Mouse (Mus musculus): Measurements from ENCODE around the gene Jmjd4. TPM values are rescaled to one million over a fixed set of nuclear protein-coding genes. Genes with fewer than 3 reads are reported as not detected.
A peak's percentile ranks its signal among the peaks of the same experiment; 100 is the strongest.

Gene Jmjd4
- total RNA-seq (2021) = 10 to 100 TPM; 11.4 to 12.1 TPM
- long read RNA-seq, experiment 1, full-length matches to known transcripts = 1 of 2 reads
- long read RNA-seq, experiment 1, partial matches to known transcripts = 1 of 2 reads
- long read RNA-seq, experiment 1, other reads (novel, unspliced or antisense) = 0 of 2 reads
- long read RNA-seq, experiment 2, full-length matches to known transcripts = 6 of 10 reads
- long read RNA-seq, experiment 2, partial matches to known transcripts = 2 of 10 reads
- long read RNA-seq, experiment 2, other reads (novel, unspliced or antisense) = 2 of 10 reads

DNA sequence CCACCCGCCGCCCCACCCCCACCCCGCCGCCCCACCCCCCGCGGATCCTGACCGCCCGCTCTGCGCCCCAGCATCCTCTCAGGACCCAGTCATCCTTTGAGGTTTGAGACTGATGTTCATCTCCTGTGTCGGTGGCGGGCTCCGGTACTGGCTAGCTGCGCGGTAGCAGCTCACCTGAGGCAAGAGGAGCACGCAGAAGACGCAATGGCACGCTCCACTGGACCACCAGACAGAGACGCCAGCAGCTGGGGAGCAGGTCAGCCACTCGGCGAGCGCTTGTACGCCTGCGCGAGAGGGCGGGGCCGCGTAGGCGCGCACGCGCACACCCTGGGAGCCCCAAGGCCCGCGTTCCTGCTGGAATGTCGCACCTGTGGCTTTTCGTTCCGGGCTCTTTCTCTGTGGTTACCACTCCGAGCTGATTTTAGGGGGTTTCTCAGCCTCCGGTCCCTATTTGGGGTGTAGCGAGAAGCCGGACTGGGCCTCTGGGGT lies at the start of gene Jmjd4:
Jmjd4 (plus strand) TSS at position 305 of the 489 bp plus-strand sequence.
- DNase-seq (ENCODE audit: low spot score in 2 of 2) = peak; percentile 84 to 85

GRCm38 (mm10) chr11:59400876-59401275 lies 49.0 kb upstream of the Jmjd4 start:
- no peak for DNase-seq (ENCODE audit: low spot score in 2 of 2)

- no peak for DNase-seq (ENCODE audit: low spot score in 2 of 2)
Observed at GRCm38 (mm10) chr11:59405761-59406160, 44.1 kb upstream of the Jmjd4 start.

DNA sequence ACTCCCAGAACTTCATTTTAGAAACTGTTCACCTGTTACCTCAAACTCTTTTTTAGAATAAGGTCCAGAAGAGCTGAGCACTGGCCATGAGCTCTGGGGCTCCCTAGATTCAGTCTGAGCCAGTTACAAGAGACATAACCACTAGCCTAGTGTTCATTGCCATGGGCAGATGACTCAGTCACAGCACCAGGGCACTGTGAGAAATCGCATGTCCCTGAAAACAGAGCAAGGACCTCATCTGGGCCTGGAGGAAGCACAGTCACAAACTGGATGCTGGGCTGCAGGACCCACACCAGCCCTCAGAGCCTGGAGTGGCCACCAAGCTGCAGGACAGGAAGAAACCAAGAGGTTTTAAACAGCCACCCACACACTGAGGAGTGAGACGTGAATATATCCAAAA lies 39.0 kb upstream of the Jmjd4 start:
- DNase-seq (ENCODE audit: low spot score in 2 of 2) = no peak

- no peak for DNase-seq (ENCODE audit: low spot score in 2 of 2)
Observed at GRCm38 (mm10) chr11:59412058-59412457, 37.8 kb upstream of the Jmjd4 start.

DNA sequence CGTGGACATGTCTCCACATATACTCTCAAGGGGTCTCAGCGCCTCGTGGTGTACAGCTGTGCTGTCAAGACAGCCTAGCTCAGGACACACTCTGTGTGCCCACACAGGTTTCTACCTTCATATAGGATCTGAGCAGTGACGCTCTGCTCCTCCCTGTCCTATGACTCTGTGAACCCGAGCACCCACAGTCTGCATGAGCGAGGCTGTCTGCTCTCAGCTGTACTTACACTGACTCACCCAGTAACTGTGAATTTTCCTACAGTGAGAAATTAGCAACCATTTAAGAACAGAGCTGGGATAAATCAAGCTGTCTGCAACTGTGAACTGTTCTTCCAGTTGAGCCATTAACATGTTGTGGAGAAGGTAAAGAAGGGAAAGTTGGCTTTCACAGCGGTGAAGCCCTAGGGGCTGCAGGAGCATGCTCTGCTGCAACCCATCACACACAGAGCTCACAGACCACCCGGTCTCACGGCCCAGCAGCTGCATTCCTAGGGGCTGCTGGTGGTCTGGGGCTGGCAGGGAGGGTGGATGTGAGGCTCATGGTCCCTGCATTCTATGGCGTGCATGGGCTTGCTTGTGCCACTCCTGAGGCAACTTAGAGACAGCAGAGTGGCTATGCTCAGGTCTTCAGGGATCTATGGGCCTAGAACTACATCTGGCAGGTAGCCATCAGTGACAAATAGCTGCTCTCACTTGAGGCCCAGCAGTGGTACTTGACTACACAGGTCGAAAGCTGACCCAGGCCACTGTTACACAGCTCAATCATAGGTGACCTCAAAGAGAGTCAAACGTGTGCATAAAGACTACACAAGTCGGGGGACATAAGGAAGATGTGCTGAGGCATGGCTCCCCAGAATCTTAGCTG lies 36.6 kb upstream of the Jmjd4 start:
- no peak for DNase-seq (ENCODE audit: low spot score in 2 of 2)

DNA sequence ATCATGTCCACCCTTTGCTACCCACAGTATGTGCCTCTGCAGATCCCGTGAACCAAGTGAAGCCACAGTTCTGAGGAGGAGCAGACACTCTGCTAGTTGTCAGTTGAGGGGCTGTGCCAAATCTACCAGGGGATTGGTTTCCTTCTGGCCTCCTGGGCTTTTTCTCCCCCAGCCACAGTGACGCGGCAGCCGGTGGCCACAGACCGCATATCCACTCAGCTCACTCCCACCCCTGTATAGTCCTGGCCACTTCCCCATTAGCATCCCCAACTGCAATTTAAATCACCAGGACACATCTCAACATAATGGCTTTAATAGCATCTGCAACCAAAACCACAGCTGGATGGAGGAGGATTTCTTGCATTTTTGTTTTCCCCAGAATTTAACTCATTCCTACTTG lies 31.1 kb upstream of the Jmjd4 start:
- no peak for DNase-seq (ENCODE audit: low spot score in 2 of 2)

- no peak for DNase-seq (ENCODE audit: low spot score in 2 of 2)
Observed at GRCm38 (mm10) chr11:59421436-59421835, 28.4 kb upstream of the Jmjd4 start.

GRCm38 (mm10) chr11:59421967-59422366 lies 27.9 kb upstream of the Jmjd4 start:
- no peak for DNase-seq (ENCODE audit: low spot score in 2 of 2)

DNA sequence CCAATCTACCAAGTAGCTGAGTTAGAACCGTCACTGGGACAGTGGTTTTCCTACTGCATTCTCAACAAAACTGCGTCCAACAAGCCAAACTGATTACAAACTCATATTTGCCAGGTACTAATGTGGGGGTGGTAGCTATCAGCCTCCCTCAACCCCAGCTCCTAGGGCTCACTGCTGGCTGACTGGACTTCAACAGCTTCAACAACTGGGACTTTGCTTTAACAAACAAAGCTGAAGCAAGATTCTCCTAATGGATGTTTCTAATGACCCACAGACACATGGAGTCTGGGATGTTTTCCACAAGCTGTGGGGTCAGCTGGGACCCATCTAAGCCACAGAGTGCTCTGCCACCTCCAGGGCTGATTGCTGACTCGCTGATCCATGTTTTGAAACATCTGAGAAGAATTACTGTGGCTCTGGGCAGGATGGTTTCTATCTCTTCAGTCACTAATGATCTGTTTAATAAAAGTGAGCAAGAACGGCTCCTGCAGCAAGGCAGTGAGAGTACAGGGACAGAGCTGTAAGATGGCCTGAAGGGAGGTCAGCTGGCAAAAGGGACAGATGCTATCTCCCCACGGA lies 26.7 kb upstream of the Jmjd4 start:
- DNase-seq (ENCODE audit: low spot score in 2 of 2) = no peak

DNA sequence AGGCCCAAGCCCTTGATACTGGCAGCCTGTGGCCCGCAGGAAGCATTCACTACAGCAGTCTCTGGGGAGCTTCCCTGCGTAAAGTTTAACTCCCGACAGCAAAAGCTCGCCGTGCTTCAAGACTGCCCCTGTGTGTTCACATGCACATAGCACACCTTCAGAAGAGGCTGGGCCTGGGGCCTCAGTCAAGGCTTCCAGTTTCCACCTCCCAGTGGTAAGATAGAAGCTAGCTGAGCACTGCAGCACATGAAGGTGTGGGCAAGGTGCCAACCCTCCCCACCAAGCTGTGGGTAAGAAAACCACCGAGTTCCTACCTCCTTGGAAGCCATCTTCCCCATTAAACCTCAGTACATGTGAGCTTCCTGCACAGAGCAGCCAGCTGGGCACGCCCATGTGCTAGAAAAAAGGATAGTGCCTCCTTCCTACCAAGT lies 24.2 kb upstream of the Jmjd4 start:
- no peak for DNase-seq (ENCODE audit: low spot score in 2 of 2)

DNA sequence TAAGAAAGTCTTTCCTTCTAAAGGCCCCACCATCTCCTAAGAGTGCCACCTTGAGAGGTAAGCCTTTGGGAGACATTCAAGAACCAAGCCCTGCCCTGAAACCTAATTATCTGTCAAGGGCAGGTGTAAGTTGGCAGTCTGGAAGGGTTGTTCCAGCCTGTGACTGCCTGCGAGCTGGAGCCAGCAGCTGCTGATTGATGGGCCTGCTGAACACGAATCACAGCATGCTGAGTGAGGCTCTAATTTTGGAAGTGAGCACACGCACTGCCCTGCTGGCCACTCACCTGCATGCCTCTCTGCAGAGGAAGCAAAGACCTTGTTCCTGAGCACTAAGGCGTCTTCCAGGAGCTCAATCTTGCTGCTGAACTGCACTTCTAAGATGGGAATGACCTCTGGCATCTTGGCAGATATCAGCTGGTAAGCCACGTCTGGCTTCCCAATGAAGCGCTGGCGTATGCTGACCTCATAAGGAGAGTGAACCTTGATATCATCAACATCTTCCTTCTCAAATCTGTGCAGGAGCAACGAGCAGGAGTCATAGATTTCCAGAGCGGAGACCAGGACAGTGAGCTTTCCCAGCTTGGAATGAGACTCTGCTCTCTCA lies 21.7 kb upstream of the Jmjd4 start:
- no peak for DNase-seq (ENCODE audit: low spot score in 2 of 2)

GRCm38 (mm10) chr11:59429959-59430358 lies 19.9 kb upstream of the Jmjd4 start:
- DNase-seq (ENCODE audit: low spot score in 2 of 2) = no peak

DNA sequence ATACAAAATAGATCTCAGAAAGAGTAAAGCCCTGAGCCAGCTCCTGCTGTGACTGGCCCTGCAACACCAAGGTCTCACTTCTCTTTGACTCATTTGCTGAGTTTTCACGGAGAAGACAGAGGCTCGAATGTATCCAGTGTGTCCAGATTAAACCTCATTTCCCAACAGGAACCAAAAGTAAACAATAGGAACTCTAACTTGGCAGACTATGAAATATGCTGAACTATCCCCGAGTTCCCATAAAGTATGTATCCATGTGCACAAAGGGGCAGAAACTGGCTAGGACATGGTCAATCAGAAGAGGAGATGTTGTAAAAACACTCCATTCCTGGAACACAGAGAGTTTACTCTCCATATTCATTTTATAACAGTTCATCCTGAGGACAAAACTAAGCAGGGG lies 17.6 kb upstream of the Jmjd4 start:
- no peak for DNase-seq (ENCODE audit: low spot score in 2 of 2)

- DNase-seq (ENCODE audit: low spot score in 2 of 2) = no peak
Observed at GRCm38 (mm10) chr11:59437954-59438353, 11.9 kb upstream of the Jmjd4 start.

GRCm38 (mm10) chr11:59443102-59443501 lies 6.7 kb upstream of the Jmjd4 start:
- no peak for DNase-seq (ENCODE audit: low spot score in 2 of 2)

DNA sequence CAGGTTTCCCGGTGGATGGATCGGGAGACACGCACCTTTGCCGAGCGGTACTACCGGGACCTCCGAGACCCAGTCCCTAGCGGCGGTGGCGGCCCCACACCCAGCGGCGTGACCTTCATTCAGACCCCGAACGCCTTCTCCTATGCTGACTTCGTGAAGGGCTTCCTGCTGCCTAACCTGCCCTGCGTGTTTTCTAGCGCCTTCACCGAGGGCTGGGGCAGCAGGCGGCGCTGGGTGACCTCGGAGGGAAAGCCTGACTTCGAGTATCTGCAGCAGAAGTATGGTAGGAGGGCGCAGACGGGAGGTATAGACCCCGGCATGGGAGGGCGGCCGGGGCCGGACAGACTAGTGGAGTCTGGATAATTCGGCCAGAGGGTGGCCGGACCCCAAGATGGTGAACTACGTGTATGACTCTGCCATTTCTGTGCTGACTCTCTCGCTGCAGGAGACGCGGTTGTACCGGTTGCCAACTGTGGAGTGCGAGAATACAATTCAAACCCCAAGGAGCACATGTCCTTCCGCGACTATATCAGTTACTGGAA lies 456 bp downstream of the Jmjd4 start:
- no peak for DNase-seq (ENCODE audit: low spot score in 2 of 2)

DNA sequence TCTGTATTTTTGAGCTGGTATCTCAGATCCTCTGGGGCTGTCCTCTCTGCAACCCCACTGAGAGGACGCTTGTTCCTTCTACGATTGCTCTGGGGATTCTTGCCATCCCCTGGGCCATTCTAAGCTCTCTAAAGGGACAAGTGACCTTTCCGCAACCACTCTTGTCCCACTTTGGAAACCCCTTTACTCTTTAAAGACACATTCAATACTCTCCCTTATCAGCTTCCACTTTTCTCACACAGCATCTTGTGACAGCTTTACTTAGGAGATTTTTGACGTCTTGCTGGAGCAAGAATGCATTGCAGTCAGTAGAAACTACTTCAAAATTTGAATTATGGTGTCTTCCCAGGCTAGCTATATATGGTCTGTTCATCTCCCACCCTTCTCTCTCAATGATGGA lies 1.2 kb downstream of the Jmjd4 start, which contains the start of gene Snap47:
Snap47 (minus strand) TSS at position 101 of the 400 bp plus-strand sequence.
- no peak for DNase-seq (ENCODE audit: low spot score in 2 of 2)

GRCm38 (mm10) chr11:59456346-59456745 lies 6.5 kb downstream of the Jmjd4 start:
- DNase-seq (ENCODE audit: low spot score in 2 of 2) = no peak

DNA sequence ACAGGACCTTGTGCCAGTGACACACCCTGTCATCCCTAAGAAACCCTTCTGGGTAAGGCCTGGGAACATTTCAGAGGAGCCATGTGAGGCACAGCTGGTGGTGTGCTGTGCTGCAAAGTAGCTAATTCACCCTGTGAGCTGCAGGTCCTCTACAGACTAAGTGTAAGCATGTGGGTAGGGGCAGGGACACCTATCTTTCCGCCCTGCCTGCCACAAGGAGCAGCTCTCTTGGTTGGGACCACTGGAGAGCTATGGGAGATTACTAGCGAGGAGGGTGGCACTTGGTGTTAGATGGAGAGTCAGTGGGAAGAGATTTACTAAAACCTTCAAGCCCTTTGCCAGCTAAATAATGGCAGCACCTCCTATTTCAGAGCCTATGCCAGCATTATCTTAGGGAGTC lies 7.0 kb downstream of the Jmjd4 start:
- no peak for DNase-seq (ENCODE audit: low spot score in 2 of 2)

- no peak for DNase-seq (ENCODE audit: low spot score in 2 of 2)
Observed at GRCm38 (mm10) chr11:59458973-59459372, 9.1 kb downstream of the Jmjd4 start.

Data from adrenal gland, postnatal 4 days (tissue).